ENCODE assay signal across 7 mouse cellular contexts in the genomic region with DNA sequence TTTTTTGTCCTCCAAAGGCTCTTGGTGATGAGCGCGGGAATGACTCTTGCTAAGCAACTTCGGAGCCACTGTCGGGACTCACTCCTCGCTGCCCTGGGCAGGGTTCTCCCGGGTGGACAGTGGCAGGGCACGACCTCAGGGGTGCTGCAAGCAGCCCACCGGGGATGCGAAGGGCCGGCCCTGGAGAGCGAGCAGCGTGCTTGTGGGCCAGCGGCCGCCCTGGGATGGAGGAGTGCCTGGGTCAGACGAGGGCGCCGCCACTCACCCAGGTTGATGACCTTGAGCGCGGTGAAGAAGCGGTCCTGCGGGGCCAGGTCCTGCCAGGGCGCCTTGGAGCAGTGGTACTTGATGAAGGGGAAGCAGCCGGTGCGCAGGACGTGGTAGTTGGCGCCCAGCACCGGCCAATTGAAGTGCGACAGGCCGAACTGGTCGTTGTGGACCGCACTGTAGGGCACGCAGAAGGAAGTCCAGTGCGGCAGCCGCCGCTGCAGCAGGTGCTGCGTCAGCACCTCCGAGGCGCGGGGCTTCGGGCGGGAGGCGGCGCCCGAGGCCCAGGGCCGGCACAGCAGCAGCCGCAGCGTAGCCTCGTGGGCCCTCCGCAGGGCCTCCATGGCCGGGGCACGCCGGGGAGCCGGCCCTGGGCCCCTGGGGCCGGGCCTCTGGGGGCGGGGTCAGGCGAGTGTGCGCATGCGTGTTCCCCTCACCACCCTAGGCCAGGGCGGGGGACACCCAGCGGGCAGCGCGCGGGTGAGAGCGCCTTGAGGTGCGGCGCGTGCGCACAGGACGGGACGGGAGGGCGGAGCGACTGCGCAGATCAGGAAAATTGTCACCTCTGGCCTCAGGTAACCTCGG. TPM values are rescaled to one million over a fixed set of nuclear protein-coding genes. Genes with fewer than 3 reads are reported as not detected.
DNase-seq lines count a peak whose midpoint lies in the region; ATAC-seq lines count a peak whose summit lies in the region.

A gene (minus strand): TSS at position 636 of the 852 bp plus-strand sequence.

- peak within 1 kb of the TSS; percentile 72 for H3K27ac ChIP-seq in embryonic facial prominence, embryonic 12.5 days
- H3K27ac ChIP-seq in limb, embryonic 13.5 days = peak within 1 kb of the TSS; percentile 69
- H3K27ac ChIP-seq in midbrain, embryonic 16.5 days (ENCODE audit: low read length) = peak within 1 kb of the TSS; percentile 85

- ATAC-seq in embryonic facial prominence, embryonic 12.5 days (ENCODE audit: insufficient number of reproducible peaks, insufficient read depth, low FRiP score, low TSS enrichment) = peak; percentile 97
- ATAC-seq in limb, embryonic 13.5 days (ENCODE audit: low FRiP score, low read depth) = peak; percentile 95
- ATAC-seq in midbrain, embryonic 16.5 days = peak; percentile 97

- H3K27me3 ChIP-seq in embryonic facial prominence, embryonic 12.5 days = no peaks in the 10 kb centered on the region
- H3K27me3 ChIP-seq in limb, embryonic 13.5 days = no peaks in the 10 kb centered on the region
- no peaks in the 10 kb centered on the region for H3K27me3 ChIP-seq in midbrain, embryonic 16.5 days (ENCODE audit: control insufficient read depth, insufficient read depth, low read depth, low read length)

- H3K4me3 ChIP-seq in embryonic facial prominence, embryonic 12.5 days = peak within 1 kb of the TSS; percentile 83
- peak within 1 kb of the TSS; percentile 89 for H3K4me3 ChIP-seq in limb, embryonic 13.5 days
- H3K4me3 ChIP-seq in midbrain, embryonic 16.5 days (ENCODE audit: low read depth, low read length) = peak within 1 kb of the TSS; percentile 94

- peak within 1 kb of the TSS; percentile 82 for H3K4me2 ChIP-seq in embryonic facial prominence, embryonic 12.5 days (replicated peaks)
- peak within 1 kb of the TSS; percentile 93 for H3K4me2 ChIP-seq in limb, embryonic 13.5 days (replicated peaks)
- H3K4me2 ChIP-seq in midbrain, embryonic 16.5 days (ENCODE audit: low read length) = peak within 1 kb of the TSS; percentile 92

- H3K9ac ChIP-seq in embryonic facial prominence, embryonic 12.5 days = peak within 1 kb of the TSS; percentile 86
- H3K9ac ChIP-seq in limb, embryonic 13.5 days = peak within 1 kb of the TSS; percentile 87
- peak within 1 kb of the TSS; percentile 97 for H3K9ac ChIP-seq in midbrain, embryonic 16.5 days (ENCODE audit: low read depth, low read length)

- WGBS in embryonic facial prominence, embryonic 12.5 days = under 1% methylated on average over 73 of the region's 74 CpGs
- WGBS in limb, embryonic 13.5 days = under 1% methylated on average over 71 of the region's 74 CpGs
- under 1% methylated on average over 62 of the region's 74 CpGs for WGBS in midbrain, embryonic 16.5 days

- 0 out of 2 replicates have a peak, but pooled peaks cover 2% of the 10 kb centered on the region for H3K4me1 ChIP-seq in embryonic facial prominence, embryonic 12.5 days
- peaks cover 8% of the 10 kb centered on the region for H3K4me1 ChIP-seq in limb, embryonic 13.5 days
- peaks cover 13% of the 10 kb centered on the region for H3K4me1 ChIP-seq in midbrain, embryonic 16.5 days (ENCODE audit: control insufficient read depth, insufficient read depth, low read length)

- H3K36me3 ChIP-seq in embryonic facial prominence, embryonic 12.5 days = no peaks in the 10 kb centered on the region
- H3K36me3 ChIP-seq in limb, embryonic 13.5 days = no peaks in the 10 kb centered on the region
- H3K36me3 ChIP-seq in midbrain, embryonic 16.5 days (ENCODE audit: control insufficient read depth, insufficient read depth, low read length) = no peaks in the 10 kb centered on the region

- no peaks in the 10 kb centered on the region for H3K9me3 ChIP-seq in embryonic facial prominence, embryonic 12.5 days
- H3K9me3 ChIP-seq in limb, embryonic 13.5 days = no peaks in the 10 kb centered on the region
- H3K9me3 ChIP-seq in midbrain, embryonic 16.5 days (replicated peaks; ENCODE audit: control insufficient read depth, low read length, poor library complexity, severe bottlenecking) = no peaks in the 10 kb centered on the region

- peak; percentile 99 for DNase-seq in adrenal gland, postnatal 25 days
- DNase-seq in heart, adult 18-20 months = peak; percentile 97 to 98
- DNase-seq in kidney, adult 8-10 months = peak; percentile 96
- peak; percentile 93 to 96 for DNase-seq in spleen, postnatal 10 days (ENCODE audit: low spot score in 2 of 2)

RNA-seq across cellular contexts. Expression of the gene that starts here (rescaled TPM):
- total RNA-seq in adrenal gland, postnatal 25 days (2021) = 69.3 and 70.0 TPM in 2 replicates
- 36.8 and 38.8 TPM in 2 replicates for polyA plus RNA-seq in embryonic facial prominence, embryonic 12.5 days (2016; fragmentation: Nextera tagmentation; extraction: Ambion mirVana)
- total RNA-seq in heart, adult 18-20 months (2021) = 10 to 100 TPM; 26.7 to 29.5 TPM
- 37.9 and 40.5 TPM in 2 replicates for polyA plus RNA-seq in limb, embryonic 13.5 days (2015; fragmentation: Nextera tagmentation; extraction: Ambion mirVana)
- 60.2 and 61.7 TPM in 2 replicates for polyA plus RNA-seq in midbrain, embryonic 16.5 days (2015; fragmentation: Nextera tagmentation; extraction: Ambion mirVana)

Comparison
In these comparisons a context has a peak if more than half of its experiments do, and no peak if none do; other contexts are left out.
1. Peak in every context shown above with its lines: DNase-seq, ATAC-seq, H3K4me3 ChIP-seq and H3K27ac ChIP-seq.